Mouse (Mus musculus) C2C12 (cell line): ENCODE results near the gene Soat2.

Experiments used
- CTCF ChIP-seq: IDR thresholded peaks from one replicate; pipeline ENCODE4 v1.5.1; 2011; ENCODE audit not compliant: control insufficient read depth, insufficient read depth, insufficient read length
- FOSL1 ChIP-seq: IDR thresholded peaks from one replicate; pipeline ENCODE4 v1.8.0; 2011; ENCODE audit warnings: mild to moderate bottlenecking, low read length; ENCODE audit not compliant: poor library complexity, insufficient read depth, severe bottlenecking
- MAX ChIP-seq: IDR thresholded peaks from one replicate; pipeline ENCODE4 v1.6.1; 2011; ENCODE audit warnings: mild to moderate bottlenecking, control low read depth
- MYOD1 ChIP-seq: IDR thresholded peaks from one replicate; pipeline ENCODE4 v1.6.1; 2011; ENCODE audit warnings: low read depth; ENCODE audit not compliant: control insufficient read depth, insufficient read length
- MYOG ChIP-seq: IDR thresholded peaks from one replicate; pipeline ENCODE4 v1.6.1; 2011; ENCODE audit not compliant: control insufficient read depth, insufficient read length; ENCODE audit errors: extremely low read depth
- USF1 ChIP-seq: IDR thresholded peaks from one replicate; pipeline ENCODE4 v1.6.1; 2011; ENCODE audit warnings: low read depth, mild to moderate bottlenecking, control low read depth, moderate library complexity

GRCm38 (mm10) chr15:102141120-102141519 lies 9.2 kb upstream of the Soat2 start:
- TF ChIP-seq USF1 (no peak), CTCF (no peak), MAX (no peak), MYOG (no peak), MYOD1 (no peak), FOSL1 (no peak)
